Mouse (Mus musculus) WW6 (cell line): ENCODE data around the gene Glis3.
A peak's percentile ranks its signal among the peaks of the same experiment; 100 is the strongest.

Experiments
- DNase-seq: peaks from one replicate; pipeline ENCODE4 v3.0.0-alpha.2; 2013; ENCODE audit warnings: low read depth, low spot score

Glis3 gene

GRCm38 (mm10) chr19:28679776-28680391 lies at the start of gene Glis3:
Glis3 (minus strand) TSS chr19:28680077.
- no peak for DNase-seq

GRCm38 (mm10) chr19:28726161-28726880 lies 46.4 kb upstream of the Glis3 start:
- peak; percentile 26 for DNase-seq

GRCm38 (mm10) chr19:28724641-28725040 lies 44.8 kb upstream of the Glis3 start:
- no peak for DNase-seq

GRCm38 (mm10) chr19:28722626-28723025 lies 42.7 kb upstream of the Glis3 start:
- DNase-seq = no peak

GRCm38 (mm10) chr19:28721834-28722233 lies 42.0 kb upstream of the Glis3 start:
- no peak for DNase-seq

- DNase-seq = no peak
Measured at GRCm38 (mm10) chr19:28720016-28720415, 40.1 kb upstream of the Glis3 start.

GRCm38 (mm10) chr19:28714674-28715073 lies 34.8 kb upstream of the Glis3 start:
- DNase-seq = no peak

- no peak for DNase-seq
Measured at GRCm38 (mm10) chr19:28697718-28698117, 17.8 kb upstream of the Glis3 start.

- DNase-seq = no peak
Measured at GRCm38 (mm10) chr19:28686398-28686797, 6.5 kb upstream of the Glis3 start.

GRCm38 (mm10) chr19:28685484-28685883 lies 5.6 kb upstream of the Glis3 start:
- no peak for DNase-seq

GRCm38 (mm10) chr19:28684347-28684746 lies 4.5 kb upstream of the Glis3 start:
- no peak for DNase-seq

- DNase-seq = no peak
Measured at GRCm38 (mm10) chr19:28683346-28683745, 3.5 kb upstream of the Glis3 start.

- DNase-seq = no peak
Measured at GRCm38 (mm10) chr19:28679291-28679775, 544 bp downstream of the Glis3 start.

GRCm38 (mm10) chr19:28678646-28679270 lies 1.1 kb downstream of the Glis3 start:
- DNase-seq = no peak

- no peak for DNase-seq
Measured at GRCm38 (mm10) chr19:28677728-28678438, 2.0 kb downstream of the Glis3 start.

- DNase-seq = no peak
Measured at GRCm38 (mm10) chr19:28677045-28677727, 2.7 kb downstream of the Glis3 start.

GRCm38 (mm10) chr19:28663781-28664180 lies 16.1 kb downstream of the Glis3 start:
- no peak for DNase-seq

GRCm38 (mm10) chr19:28663148-28663547 lies 16.7 kb downstream of the Glis3 start:
- DNase-seq = no peak

GRCm38 (mm10) chr19:28662474-28662873 lies 17.4 kb downstream of the Glis3 start:
- DNase-seq = no peak

GRCm38 (mm10) chr19:28660912-28661311 lies 19.0 kb downstream of the Glis3 start:
- no peak for DNase-seq

- DNase-seq = no peak
Measured at GRCm38 (mm10) chr19:28657686-28658195, 22.1 kb downstream of the Glis3 start.
